Mouse (Mus musculus): ENCODE data around the gene Hnrnpa3. TPM values are rescaled to one million over a fixed set of nuclear protein-coding genes. Genes with fewer than 3 reads are reported as not detected.

Hnrnpa3 gene
- polyA plus RNA-seq, 1 experiment from 2014 or later: 301 TPM

GRCm38 (mm10) chr2:75660255-75660948 is 1.3 kb downstream of the Hnrnpa3 start:
- H3K9me3 ChIP-seq (ENCODE audit: control insufficient read depth, low read length): no peaks in the 10 kb centered on the region
- peaks cover 7% of the 10 kb centered on the region; the same call in 1 of the 2 replicates for H3K4me1 ChIP-seq (ENCODE audit: control insufficient read depth, insufficient read depth, low read length)
- ATAC-seq (ENCODE audit: insufficient read depth, low FRiP score, low TSS enrichment) (no peak), DNase-seq (ENCODE audit: low spot score) (no peak)
- H3K27me3 ChIP-seq (ENCODE audit: control insufficient read depth, insufficient read depth, low read length): no peaks in the 10 kb centered on the region
- WGBS: 5% methylated on average over 15 of the region's 15 CpGs
- peaks cover 4% of the 10 kb centered on the region; the same call in 1 of the 2 replicates for H3K36me3 ChIP-seq (ENCODE audit: control insufficient read depth, insufficient read depth, low read length)
- 0 out of 2 replicates have a peak overlapping the region, but pooled peaks have one; percentile 95 for H3K27ac ChIP-seq (ENCODE audit: low read depth, low read length)
- H3K4me2 ChIP-seq (ENCODE audit: low read depth): peak overlapping the region; percentile 90
- peak overlapping the region; percentile 77 for H3K4me3 ChIP-seq (ENCODE audit: low read depth, low read length)
- H3K9ac ChIP-seq (ENCODE audit: low read length): peak overlapping the region; percentile 98

- Histone ChIP-seq H3K36me3 (ENCODE audit: control insufficient read depth, insufficient read depth, low read length) (peaks cover 4% of the 10 kb centered on the region; the same call in 1 of the 2 replicates), H3K4me3 (ENCODE audit: low read depth, low read length) (peak overlapping the region; percentile 77), H3K27ac (ENCODE audit: low read depth, low read length) (no peak overlapping the region), H3K27me3 (ENCODE audit: control insufficient read depth, insufficient read depth, low read length) (no peaks in the 10 kb centered on the region), H3K4me1 (ENCODE audit: control insufficient read depth, insufficient read depth, low read length) (peaks cover 7% of the 10 kb centered on the region; the same call in 1 of the 2 replicates), H3K9me3 (ENCODE audit: control insufficient read depth, low read length) (no peaks in the 10 kb centered on the region), H3K4me2 (ENCODE audit: low read depth) (peak overlapping the region; percentile 90), H3K9ac (ENCODE audit: low read length) (peak overlapping the region; percentile 98; the same call in 1 of the 2 replicates)
- ATAC-seq (ENCODE audit: insufficient read depth, low FRiP score, low TSS enrichment): no peak
- 51% methylated on average over 2 of the region's 2 CpGs for WGBS
- no peak for DNase-seq (ENCODE audit: low spot score)
Measured at GRCm38 (mm10) chr2:75661106-75661505, 2.0 kb downstream of the Hnrnpa3 start.

- Histone ChIP-seq H3K27me3 (ENCODE audit: control insufficient read depth, insufficient read depth, low read length) (no peaks in the 10 kb centered on the region), H3K36me3 (ENCODE audit: control insufficient read depth, insufficient read depth, low read length) (no peaks in the 10 kb centered on the region), H3K9ac (ENCODE audit: low read length) (no peak overlapping the region), H3K4me2 (ENCODE audit: low read depth) (no peak overlapping the region), H3K4me1 (ENCODE audit: control insufficient read depth, insufficient read depth, low read length) (no peaks in the 10 kb centered on the region), H3K4me3 (ENCODE audit: low read depth, low read length) (no peak overlapping the region), H3K9me3 (ENCODE audit: control insufficient read depth, low read length) (no peaks in the 10 kb centered on the region), H3K27ac (ENCODE audit: low read depth, low read length) (no peak overlapping the region)
- 45% methylated on average over 14 of the region's 14 CpGs for WGBS
- DNase-seq (ENCODE audit: low spot score) (peak; percentile 29), ATAC-seq (ENCODE audit: insufficient read depth, low FRiP score, low TSS enrichment) (0 out of 2 replicates have a peak, but pooled peaks have one; percentile 43)
Measured at GRCm38 (mm10) chr2:75669491-75670445, 10.7 kb downstream of the Hnrnpa3 start.

GRCm38 (mm10) chr2:75670446-75671336 is 11.6 kb downstream of the Hnrnpa3 start:
- Histone ChIP-seq H3K4me3 (ENCODE audit: low read depth, low read length) (no peak overlapping the region), H3K4me1 (ENCODE audit: control insufficient read depth, insufficient read depth, low read length) (no peaks in the 10 kb centered on the region), H3K9me3 (ENCODE audit: control insufficient read depth, low read length) (no peaks in the 10 kb centered on the region), H3K27ac (ENCODE audit: low read depth, low read length) (no peak overlapping the region), H3K9ac (ENCODE audit: low read length) (no peak overlapping the region), H3K4me2 (ENCODE audit: low read depth) (no peak overlapping the region), H3K36me3 (ENCODE audit: control insufficient read depth, insufficient read depth, low read length) (no peaks in the 10 kb centered on the region), H3K27me3 (ENCODE audit: control insufficient read depth, insufficient read depth, low read length) (no peaks in the 10 kb centered on the region)
- no peak for DNase-seq (ENCODE audit: low spot score)
- 77% methylated on average over 6 of the region's 6 CpGs for WGBS
- ATAC-seq (ENCODE audit: insufficient read depth, low FRiP score, low TSS enrichment): no peak

- Histone ChIP-seq H3K9me3 (ENCODE audit: control insufficient read depth, low read length) (no peaks in the 10 kb centered on the region), H3K27me3 (ENCODE audit: control insufficient read depth, insufficient read depth, low read length) (no peaks in the 10 kb centered on the region), H3K4me1 (ENCODE audit: control insufficient read depth, insufficient read depth, low read length) (no peaks in the 10 kb centered on the region), H3K9ac (ENCODE audit: low read length) (no peak overlapping the region), H3K4me3 (ENCODE audit: low read depth, low read length) (no peak overlapping the region), H3K36me3 (ENCODE audit: control insufficient read depth, insufficient read depth, low read length) (peaks cover under 1% of the 10 kb centered on the region; the same call in 1 of the 2 replicates), H3K4me2 (ENCODE audit: low read depth) (no peak overlapping the region), H3K27ac (ENCODE audit: low read depth, low read length) (no peak overlapping the region)
- ATAC-seq (ENCODE audit: insufficient read depth, low FRiP score, low TSS enrichment) (no peak), DNase-seq (ENCODE audit: low spot score) (no peak)
- WGBS: 83% methylated on average over 2 of the region's 2 CpGs
Measured at GRCm38 (mm10) chr2:75671337-75671660, 12.2 kb downstream of the Hnrnpa3 start.

- Histone ChIP-seq H3K27ac (ENCODE audit: low read depth, low read length) (no peak overlapping the region), H3K36me3 (ENCODE audit: control insufficient read depth, insufficient read depth, low read length) (peaks cover 2% of the 10 kb centered on the region; the same call in 1 of the 2 replicates), H3K9me3 (ENCODE audit: control insufficient read depth, low read length) (no peaks in the 10 kb centered on the region), H3K4me1 (ENCODE audit: control insufficient read depth, insufficient read depth, low read length) (no peaks in the 10 kb centered on the region), H3K4me2 (ENCODE audit: low read depth) (no peak overlapping the region), H3K27me3 (ENCODE audit: control insufficient read depth, insufficient read depth, low read length) (no peaks in the 10 kb centered on the region), H3K4me3 (ENCODE audit: low read depth, low read length) (no peak overlapping the region), H3K9ac (ENCODE audit: low read length) (no peak overlapping the region)
- WGBS: 81% methylated on average over 3 of the region's 3 CpGs
- no peak for ATAC-seq (ENCODE audit: insufficient read depth, low FRiP score, low TSS enrichment)
- DNase-seq (ENCODE audit: low spot score): no peak
Measured at GRCm38 (mm10) chr2:75672561-75672960, 13.5 kb downstream of the Hnrnpa3 start.

- Histone ChIP-seq H3K4me3 (ENCODE audit: low read depth, low read length) (no peak overlapping the region), H3K4me2 (ENCODE audit: low read depth) (no peak overlapping the region), H3K9ac (ENCODE audit: low read length) (no peak overlapping the region), H3K27me3 (ENCODE audit: control insufficient read depth, insufficient read depth, low read length) (no peaks in the 10 kb centered on the region), H3K27ac (ENCODE audit: low read depth, low read length) (no peak overlapping the region), H3K36me3 (ENCODE audit: control insufficient read depth, insufficient read depth, low read length) (peaks cover 2% of the 10 kb centered on the region; the same call in 1 of the 2 replicates), H3K4me1 (ENCODE audit: control insufficient read depth, insufficient read depth, low read length) (no peaks in the 10 kb centered on the region), H3K9me3 (ENCODE audit: control insufficient read depth, low read length) (no peaks in the 10 kb centered on the region)
- ATAC-seq (ENCODE audit: insufficient read depth, low FRiP score, low TSS enrichment) (no peak), DNase-seq (ENCODE audit: low spot score) (no peak)
- WGBS: 83% methylated on average over 14 of the region's 14 CpGs
Measured at GRCm38 (mm10) chr2:75676567-75676966, 17.5 kb downstream of the Hnrnpa3 start.

- WGBS: 96% methylated on average over 8 of the region's 8 CpGs
- no peak overlapping the region for H3K4me3 ChIP-seq (ENCODE audit: low read depth, low read length)
- no peak overlapping the region for H3K9ac ChIP-seq (ENCODE audit: low read length)
- H3K27ac ChIP-seq (ENCODE audit: low read depth, low read length): no peak overlapping the region
- peaks cover 2% of the 10 kb centered on the region; the same call in 1 of the 2 replicates for H3K36me3 ChIP-seq (ENCODE audit: control insufficient read depth, insufficient read depth, low read length)
- DNase-seq (ENCODE audit: low spot score) (no peak), ATAC-seq (ENCODE audit: insufficient read depth, low FRiP score, low TSS enrichment) (no peak)
- no peaks in the 10 kb centered on the region for H3K9me3 ChIP-seq (ENCODE audit: control insufficient read depth, low read length)
- H3K4me2 ChIP-seq (ENCODE audit: low read depth): no peak overlapping the region
- no peaks in the 10 kb centered on the region for H3K4me1 ChIP-seq (ENCODE audit: control insufficient read depth, insufficient read depth, low read length)
- no peaks in the 10 kb centered on the region for H3K27me3 ChIP-seq (ENCODE audit: control insufficient read depth, insufficient read depth, low read length)
Measured at GRCm38 (mm10) chr2:75679947-75680346, 20.9 kb downstream of the Hnrnpa3 start.

Measured in neural tube, embryonic 11.5 days (tissue).